Mouse (Mus musculus): Measurements from ENCODE around the gene C1qtnf5. TPM values are rescaled to one million over a fixed set of nuclear protein-coding genes. Genes with fewer than 3 reads are reported as not detected.

C1qtnf5 gene
- polyA plus RNA-seq, 1 experiment from 2014 or later = not detected

Other genes starting within 250 kb of the C1qtnf5 start
- 0.21 TPM in 1 of 2 replicates, not detected in the other for gene Thy1, start 63.9 kb upstream of the C1qtnf5 start, polyA plus RNA-seq (2016; fragmentation: Nextera tagmentation; extraction: Ambion mirVana)
- gene Usp2, start 40.2 kb upstream of the C1qtnf5 start, polyA plus RNA-seq (2016; fragmentation: Nextera tagmentation; extraction: Ambion mirVana) = 8.9 and 10.7 TPM in 2 replicates
- 0.13 and 0.14 TPM in 2 replicates for gene Mfrp, start 5.5 kb upstream of the C1qtnf5 start, polyA plus RNA-seq (2016; fragmentation: Nextera tagmentation; extraction: Ambion mirVana)
- gene Gm49380, start 6.3 kb downstream of the C1qtnf5 start, polyA plus RNA-seq (2016; fragmentation: Nextera tagmentation; extraction: Ambion mirVana) = 0.10 and 0.35 TPM in 2 replicates
- gene Rnf26, start 6.3 kb downstream of the C1qtnf5 start, polyA plus RNA-seq (2016; fragmentation: Nextera tagmentation; extraction: Ambion mirVana) = 88.1 and 97.0 TPM in 2 replicates
- 9.8 and 10.1 TPM in 2 replicates for gene Mcam, start 27.2 kb downstream of the C1qtnf5 start, polyA plus RNA-seq (2016; fragmentation: Nextera tagmentation; extraction: Ambion mirVana)
- 19.6 and 23.9 TPM in 2 replicates for gene Cbl, start 126.8 kb downstream of the C1qtnf5 start, polyA plus RNA-seq (2016; fragmentation: Nextera tagmentation; extraction: Ambion mirVana)
- gene Ccdc153, start 133.4 kb downstream of the C1qtnf5 start, polyA plus RNA-seq (2016; fragmentation: Nextera tagmentation; extraction: Ambion mirVana) = not detected in 2 replicates
- gene Pdzd3, start 144.2 kb downstream of the C1qtnf5 start, polyA plus RNA-seq (2016; fragmentation: Nextera tagmentation; extraction: Ambion mirVana) = 0.13 TPM in 1 of 2 replicates, not detected in the other
- gene Nlrx1, start 161.4 kb downstream of the C1qtnf5 start, polyA plus RNA-seq (2016; fragmentation: Nextera tagmentation; extraction: Ambion mirVana) = 2.1 and 3.3 TPM in 2 replicates
- gene Abcg4, start 181.4 kb downstream of the C1qtnf5 start, polyA plus RNA-seq (2016; fragmentation: Nextera tagmentation; extraction: Ambion mirVana) = 1.9 and 4.6 TPM in 2 replicates
- gene Hinfp, start 198.4 kb downstream of the C1qtnf5 start, polyA plus RNA-seq (2016; fragmentation: Nextera tagmentation; extraction: Ambion mirVana) = 28.2 and 30.4 TPM in 2 replicates
- gene C2cd2l, start 213.0 kb downstream of the C1qtnf5 start, polyA plus RNA-seq (2016; fragmentation: Nextera tagmentation; extraction: Ambion mirVana) = 6.9 and 9.9 TPM in 2 replicates
- gene Dpagt1, start 218.8 kb downstream of the C1qtnf5 start, polyA plus RNA-seq (2016; fragmentation: Nextera tagmentation; extraction: Ambion mirVana) = 45.3 and 46.9 TPM in 2 replicates
- 515 and 551 TPM in 2 replicates for gene H2afx, start 227.4 kb downstream of the C1qtnf5 start, polyA plus RNA-seq (2016; fragmentation: Nextera tagmentation; extraction: Ambion mirVana)
- gene Hmbs, start 237.0 kb downstream of the C1qtnf5 start, polyA plus RNA-seq (2016; fragmentation: Nextera tagmentation; extraction: Ambion mirVana) = 174 and 195 TPM in 2 replicates